Mouse (Mus musculus) lung, embryonic 16.5 days (tissue): Measurements from ENCODE around the gene Ptpn12. TPM values are rescaled to one million over a fixed set of nuclear protein-coding genes. Genes with fewer than 3 reads are reported as not detected.

Source experiments
- ATAC-seq: fragments of 200-750 bp; cut with Nextera tagmentation; 2 replicates; pipeline ENCODE4 v1.8.0; 2017; ENCODE audit warnings: low read depth, mild to moderate bottlenecking, moderate library complexity
- H3K27ac ChIP-seq: fragments of 300-500 bp; sonication (generic); 2 replicates; pipeline ENCODE4 v1.5.1; 2014; ENCODE audit warnings: mild to moderate bottlenecking, control low read depth, low read length
- H3K27me3 ChIP-seq: fragments of 300-500 bp; sonication (generic); 2 replicates; pipeline ENCODE4 v1.6.1; 2014; ENCODE audit warnings: low read depth, low read length, mixed read lengths; ENCODE audit not compliant: control insufficient read depth, insufficient read depth
- H3K36me3 ChIP-seq: fragments of 300-500 bp; sonication (generic); 2 replicates; pipeline ENCODE4 v1.6.1; 2014; ENCODE audit warnings: low read length; ENCODE audit not compliant: control insufficient read depth, insufficient read depth
- H3K4me1 ChIP-seq: fragments of 300-500 bp; sonication (generic); replicated peaks from 2 replicates; pipeline ENCODE4 v1.6.1; 2014; ENCODE audit warnings: low read length, mixed read lengths; ENCODE audit not compliant: control insufficient read depth, insufficient read depth
- H3K4me2 ChIP-seq: fragments of 300-500 bp; sonication (generic); 2 replicates; pipeline ENCODE4 v1.6.1; 2014; ENCODE audit warnings: low read depth, low read length, control low read depth
- H3K4me3 ChIP-seq: fragments of 300-500 bp; sonication (generic); 2 replicates; pipeline ENCODE4 v1.5.1; 2014; ENCODE audit warnings: mild to moderate bottlenecking, low read length, control low read depth
- H3K9ac ChIP-seq: fragments of 300-500 bp; sonication (generic); 2 replicates; pipeline ENCODE4 v1.6.1; 2014; ENCODE audit warnings: low read length, control low read depth
- H3K9me3 ChIP-seq: fragments of 300-500 bp; sonication (generic); 2 replicates; pipeline ENCODE4 v1.6.1; 2016; ENCODE audit warnings: low read length; ENCODE audit not compliant: control insufficient read depth
- WGBS: fragments of 180-500 bp; shearing (Covaris S2); extraction: QIAGEN DNeasy Blood & Tissue Kit; methylation state at CpG from one replicate; pipeline ENCODE4 v1.1.7; 2014; 5-methylcytosine and 5-hydroxymethylcytosine counted together
- polyA plus RNA-seq: library from polyadenylated mRNA; unstranded; fragments of >200 nt; fragmentation: Nextera tagmentation; extraction: Ambion mirVana; gene quantifications from 2 replicates; pipeline ENCODE4 v1.2.1, GENCODE M21; 2015

The Ptpn12 gene
- polyA plus RNA-seq, 1 experiment from 2014 or later, result 29.4 TPM

- no peak overlapping the region for H3K4me2 ChIP-seq
- no peaks in the 10 kb centered on the region for H3K27me3 ChIP-seq
- peaks cover 20% of the 10 kb centered on the region for H3K4me1 ChIP-seq
- no peak overlapping the region for H3K27ac ChIP-seq
- 38% methylated on average over 2 of the region's 2 CpGs for WGBS
- no peaks in the 10 kb centered on the region for H3K9me3 ChIP-seq
- no peak overlapping the region for H3K4me3 ChIP-seq
- no peaks in the 10 kb centered on the region for H3K36me3 ChIP-seq
- ATAC-seq, result no peak
- no peak overlapping the region for H3K9ac ChIP-seq
Observed at GRCm38 (mm10) chr5:21050770-21051122, 5.0 kb downstream of the Ptpn12 start.

DNA sequence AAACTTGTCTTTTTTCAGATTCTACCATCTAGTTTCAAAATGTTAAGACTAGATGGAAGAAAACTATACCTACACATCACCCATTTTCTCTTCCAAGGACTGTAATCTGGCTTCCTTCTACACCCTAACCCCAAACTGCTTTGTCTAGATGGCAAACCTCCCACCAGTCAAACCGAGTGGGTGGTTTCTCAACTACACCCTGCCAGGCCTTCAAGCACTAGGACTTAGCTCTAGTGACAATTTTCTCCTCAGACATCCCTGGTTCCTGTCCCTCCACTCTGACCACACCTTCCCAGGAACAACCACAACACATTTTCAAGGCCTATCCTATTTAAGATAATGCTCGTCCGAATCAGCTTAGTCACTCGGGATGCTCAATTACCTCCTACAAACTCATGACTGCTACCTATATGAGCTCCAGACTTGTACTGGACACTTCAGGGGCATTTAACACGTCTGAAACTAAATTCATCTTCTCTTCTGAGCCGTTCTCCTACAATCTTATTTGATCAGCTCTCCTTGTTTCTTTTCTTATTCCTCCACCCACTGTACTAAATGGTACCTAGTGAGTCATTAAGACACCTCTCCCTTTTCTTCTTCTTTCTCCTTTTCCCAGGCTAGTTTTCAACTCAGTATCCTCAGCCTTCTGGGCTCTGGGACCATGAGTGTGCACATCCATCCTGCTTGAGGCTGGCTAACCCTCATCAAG lies 5.5 kb downstream of the Ptpn12 start:
- Histone ChIP-seq H3K4me3 (no peak overlapping the region), H3K4me2 (no peak overlapping the region), H3K27me3 (no peaks in the 10 kb centered on the region), H3K36me3 (no peaks in the 10 kb centered on the region), H3K27ac (no peak overlapping the region), H3K9me3 (no peaks in the 10 kb centered on the region), H3K9ac (no peak overlapping the region), H3K4me1 (peaks cover 23% of the 10 kb centered on the region)
- WGBS, result 72% methylated on average over 6 of the region's 6 CpGs
- no peak for ATAC-seq

- ATAC-seq, result no peak
- Histone ChIP-seq H3K9me3 (no peaks in the 10 kb centered on the region), H3K4me1 (peaks cover 23% of the 10 kb centered on the region), H3K27me3 (no peaks in the 10 kb centered on the region), H3K4me3 (no peak overlapping the region), H3K4me2 (no peak overlapping the region), H3K27ac (no peak overlapping the region), H3K9ac (no peak overlapping the region), H3K36me3 (no peaks in the 10 kb centered on the region)
- 72% methylated on average over 4 of the region's 4 CpGs for WGBS
Observed at GRCm38 (mm10) chr5:21049006-21049405, 6.7 kb downstream of the Ptpn12 start.

GRCm38 (mm10) chr5:21047114-21047513 lies 8.6 kb downstream of the Ptpn12 start:
- Histone ChIP-seq H3K9ac (no peak overlapping the region), H3K27me3 (no peaks in the 10 kb centered on the region), H3K4me3 (no peak overlapping the region), H3K4me2 (no peak overlapping the region), H3K36me3 (no peaks in the 10 kb centered on the region), H3K9me3 (no peaks in the 10 kb centered on the region), H3K4me1 (peaks cover 20% of the 10 kb centered on the region), H3K27ac (no peak overlapping the region)
- no peak for ATAC-seq
- WGBS, result 86% methylated on average over 4 of the region's 4 CpGs

GRCm38 (mm10) chr5:21046150-21047048 lies 9.3 kb downstream of the Ptpn12 start:
- Histone ChIP-seq H3K9me3 (no peaks in the 10 kb centered on the region), H3K9ac (no peak overlapping the region), H3K4me1 (peaks cover 17% of the 10 kb centered on the region), H3K36me3 (no peaks in the 10 kb centered on the region), H3K4me2 (no peak overlapping the region), H3K27ac (no peak overlapping the region), H3K27me3 (no peaks in the 10 kb centered on the region), H3K4me3 (no peak overlapping the region)
- WGBS, result 69% methylated on average over 7 of the region's 7 CpGs
- no peak for ATAC-seq

GRCm38 (mm10) chr5:21045462-21045861 lies 10.2 kb downstream of the Ptpn12 start:
- WGBS, result 81% methylated on average over 2 of the region's 2 CpGs
- H3K27ac ChIP-seq, result no peak overlapping the region
- no peak overlapping the region for H3K4me2 ChIP-seq
- no peak overlapping the region for H3K4me3 ChIP-seq
- H3K36me3 ChIP-seq, result no peaks in the 10 kb centered on the region
- H3K4me1 ChIP-seq, result peaks cover 14% of the 10 kb centered on the region
- ATAC-seq, result no peak
- no peaks in the 10 kb centered on the region for H3K27me3 ChIP-seq
- no peaks in the 10 kb centered on the region for H3K9me3 ChIP-seq
- no peak overlapping the region for H3K9ac ChIP-seq

GRCm38 (mm10) chr5:21038100-21038499 lies 17.6 kb downstream of the Ptpn12 start:
- no peak overlapping the region for H3K27ac ChIP-seq
- no peak overlapping the region for H3K9ac ChIP-seq
- no peaks in the 10 kb centered on the region for H3K9me3 ChIP-seq
- ATAC-seq, result no peak
- no peak overlapping the region for H3K4me3 ChIP-seq
- H3K4me1 ChIP-seq, result 0 out of 2 replicates have a peak, but pooled peaks cover 3% of the 10 kb centered on the region
- no peaks in the 10 kb centered on the region for H3K27me3 ChIP-seq
- H3K4me2 ChIP-seq, result no peak overlapping the region
- no peaks in the 10 kb centered on the region for H3K36me3 ChIP-seq
- 76% methylated on average over 5 of the region's 5 CpGs for WGBS

DNA sequence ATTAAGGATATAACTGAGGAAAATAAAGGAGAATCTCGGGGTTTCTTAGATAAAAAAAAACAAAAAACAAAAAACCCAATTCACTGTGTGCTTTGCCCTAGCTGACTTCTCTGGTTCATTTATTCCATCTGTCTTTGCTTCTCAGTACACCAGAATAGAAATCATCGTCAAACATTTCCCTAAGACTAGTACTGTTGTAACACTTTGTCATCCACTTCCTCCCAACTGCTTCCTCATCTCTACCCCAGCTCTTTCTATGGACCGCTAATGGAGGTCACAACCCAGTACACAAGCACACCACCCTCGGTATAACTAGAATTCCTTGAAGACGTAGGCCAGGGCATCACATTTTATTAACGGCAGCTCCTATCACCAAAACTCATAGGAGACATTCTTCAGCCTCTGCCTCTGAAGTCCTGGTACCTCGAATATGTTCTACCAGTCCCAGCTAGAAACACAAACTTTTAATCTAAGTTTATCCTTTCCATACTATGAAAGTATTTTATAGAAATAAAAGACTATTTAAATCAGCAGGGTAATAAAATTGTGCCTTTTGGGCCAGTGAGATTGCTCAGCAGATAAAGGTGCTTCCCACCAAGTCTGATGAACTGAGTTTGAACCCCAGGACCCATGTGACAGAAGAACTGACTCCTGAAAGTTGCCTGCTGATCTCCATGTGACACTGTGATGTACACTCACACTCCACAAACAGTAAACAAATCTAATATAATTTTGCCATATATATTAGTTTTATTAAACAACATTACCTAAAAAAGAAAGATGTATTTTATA lies 19.8 kb downstream of the Ptpn12 start:
- Histone ChIP-seq H3K4me1 (0 out of 2 replicates have a peak, but pooled peaks cover 4% of the 10 kb centered on the region), H3K4me3 (no peak overlapping the region), H3K9ac (no peak overlapping the region), H3K4me2 (no peak overlapping the region), H3K9me3 (no peaks in the 10 kb centered on the region), H3K27me3 (no peaks in the 10 kb centered on the region), H3K36me3 (no peaks in the 10 kb centered on the region), H3K27ac (no peak overlapping the region)
- ATAC-seq, result no peak
- 65% methylated on average over 7 of the region's 7 CpGs for WGBS
